21 mouse cellular contexts compared by ENCODE assay signal in genomic region chr10:75499791-75500190, GRCm38 (mm10). TPM values are rescaled to one million over a fixed set of nuclear protein-coding genes. Genes with fewer than 3 reads are reported as not detected.
DNase-seq lines count a peak whose midpoint lies in the region; ATAC-seq and TF ChIP-seq lines count a peak whose summit lies in the region.
"Had no signal": no experiment of that assay in that cellular context is flagged by ENCODE, and none has a peak within 500 bp of the region (broad histone marks: within the 10 kb centered on the region; RNA-seq: fewer than 3 reads in every experiment).

No protein-coding gene starts in this region.

- peak overlapping the region; percentile 22; the same call in 1 of the 2 replicates for H3K4me2 ChIP-seq in heart, postnatal 0 days (ENCODE audit: low read depth, low read length)
- no peak overlapping the region for H3K4me2 ChIP-seq in intestine, embryonic 14.5 days (ENCODE audit: low read length)
- peak overlapping the region; percentile 45 for H3K4me2 ChIP-seq in liver, embryonic 12.5 days
- H3K4me2 ChIP-seq: embryonic facial prominence, embryonic 15.5 days; hindbrain, embryonic 14.5 days; midbrain, embryonic 11.5 days had no signal

- no peak overlapping the region for H3K27ac ChIP-seq in heart, postnatal 0 days (ENCODE audit: low read depth)
- no peak overlapping the region for H3K27ac ChIP-seq in intestine, embryonic 14.5 days (ENCODE audit: low read depth)
- H3K27ac ChIP-seq in liver, embryonic 12.5 days: no peak overlapping the region
- peak overlapping the region; percentile 75 for H3K27ac ChIP-seq in small intestine, adult 2 months (ENCODE audit: insufficient read depth, low read depth, low read length)
- H3K27ac ChIP-seq: embryonic facial prominence, embryonic 15.5 days; forebrain, embryonic 10.5 days; hindbrain, embryonic 14.5 days; limb, embryonic 10.5 days had no signal

- DNase-seq in heart, postnatal 0 days (ENCODE audit: low spot score): no peak
- DNase-seq in heart, postnatal 4 days: no peak
- DNase-seq in intestine, embryonic 14.5 days (ENCODE audit: low spot score): no peak
- DNase-seq in kidney, adult 9 months: no peak
- DNase-seq in left cerebral cortex, adult 8-10 months (ENCODE audit: low spot score in 2 of 2): no peak
- DNase-seq: adrenal gland, postnatal 36 days; cerebellum, adult 11 months; cerebellum, adult 9-11 months; forebrain, postnatal 0 days; gastrocnemius, postnatal 14 days; heart, adult 18-20 months; lung, adult 18-20 months; lung, postnatal 10 days had no signal

- TF ChIP-seq EP300 in heart, postnatal 0 days (IDR thresholded peaks at IDR 0.05; ENCODE audit: low read depth): no peak

- ATAC-seq in heart, postnatal 0 days (ENCODE audit: insufficient read depth, low read depth): no peak
- ATAC-seq in intestine, embryonic 14.5 days (replicated peaks; ENCODE audit: low FRiP score, low TSS enrichment, low read depth): 0 out of 2 replicates have a peak, but pooled peaks have one; percentile 24
- ATAC-seq in liver, embryonic 12.5 days: no peak
- ATAC-seq: forebrain, postnatal 0 days; inflammation-experienced regulatory T-cells, adult 6 months had no signal

- peaks cover 10% of the 10 kb centered on the region; the same call in 1 of the 2 replicates for H3K4me1 ChIP-seq in heart, postnatal 0 days (ENCODE audit: control insufficient read depth, insufficient read depth)
- no peaks in the 10 kb centered on the region; the same call in 1 of the 2 replicates for H3K4me1 ChIP-seq in intestine, embryonic 14.5 days (replicated peaks; ENCODE audit: control insufficient read depth, insufficient read depth, low read length)
- H3K4me1 ChIP-seq in liver, embryonic 12.5 days: peaks cover 26% of the 10 kb centered on the region
- H3K4me1 ChIP-seq in small intestine, adult 2 months (ENCODE audit: control insufficient read depth, insufficient read depth, insufficient read length, low read length): peaks cover 12% of the 10 kb centered on the region
- H3K4me1 ChIP-seq: embryonic facial prominence, embryonic 15.5 days; forebrain, embryonic 10.5 days; limb, embryonic 10.5 days had no signal

- H3K27me3 ChIP-seq in heart, postnatal 0 days (ENCODE audit: control insufficient read depth, insufficient read depth, low read length): no peaks in the 10 kb centered on the region
- no peaks in the 10 kb centered on the region for H3K27me3 ChIP-seq in intestine, embryonic 14.5 days (replicated peaks; ENCODE audit: control insufficient read depth, insufficient read depth, low read length)
- no peaks in the 10 kb centered on the region for H3K27me3 ChIP-seq in liver, embryonic 12.5 days (replicated peaks)
- H3K27me3 ChIP-seq in small intestine, adult 2 months (ENCODE audit: control insufficient read depth, insufficient read depth, low read length): no peaks in the 10 kb centered on the region
- H3K27me3 ChIP-seq: embryonic facial prominence, embryonic 15.5 days had no signal

- no peak for TF ChIP-seq POLR2A in small intestine, adult 2 months (IDR thresholded peaks at IDR 0.05; ENCODE audit: low read depth, low read length)

- H3K4me3 ChIP-seq in heart, postnatal 0 days (ENCODE audit: low read depth, low read length): no peak overlapping the region
- H3K4me3 ChIP-seq in intestine, embryonic 14.5 days (ENCODE audit: low read depth, low read length): no peak overlapping the region
- no peak overlapping the region for H3K4me3 ChIP-seq in liver, embryonic 12.5 days
- peak overlapping the region; percentile 26; the same call in 1 of the 2 replicates for H3K4me3 ChIP-seq in small intestine, adult 2 months (ENCODE audit: low read depth, low read length)
- H3K4me3 ChIP-seq: embryonic facial prominence, embryonic 15.5 days; forebrain, embryonic 10.5 days; limb, embryonic 10.5 days had no signal

- no peaks in the 10 kb centered on the region; the same call in 1 of the 2 replicates for H3K36me3 ChIP-seq in heart, postnatal 0 days (replicated peaks; ENCODE audit: control insufficient read depth, insufficient read depth, low read length)
- H3K36me3 ChIP-seq in intestine, embryonic 14.5 days (ENCODE audit: control insufficient read depth, insufficient read depth, low read length): no peaks in the 10 kb centered on the region; the same call in 1 of the 2 replicates
- peaks cover 25% of the 10 kb centered on the region; the same call in 1 of the 2 replicates for H3K36me3 ChIP-seq in liver, embryonic 12.5 days
- H3K36me3 ChIP-seq in small intestine, adult 2 months (ENCODE audit: control insufficient read depth, insufficient read depth, low read length): peaks cover 2% of the 10 kb centered on the region; the same call in 1 of the 2 replicates
- H3K36me3 ChIP-seq: embryonic facial prominence, embryonic 15.5 days; forebrain, embryonic 10.5 days; limb, embryonic 10.5 days had no signal

- no peak for TF ChIP-seq CTCF in heart, postnatal 0 days (IDR thresholded peaks at IDR 0.05; ENCODE audit: low read depth)
- TF ChIP-seq CTCF in small intestine, adult 2 months (IDR thresholded peaks at IDR 0.05; ENCODE audit: extremely low read depth, insufficient read length, insufficient replicate concordance, low read depth, low read length): no peak

- WGBS in heart, postnatal 0 days: 57% methylated on average over 3 of the region's 3 CpGs
- WGBS in intestine, embryonic 14.5 days: 46% methylated on average over 3 of the region's 3 CpGs
- 38% methylated on average over 3 of the region's 3 CpGs for whole genome bisulfite sequencing in liver, embryonic 12.5 days (ENCODE audit: insufficient replicate concordance)
- 38% methylated on average over 3 of the region's 3 CpGs for WGBS in small intestine, adult 2 months

- no peak overlapping the region for H3K9ac ChIP-seq in heart, postnatal 0 days (replicated peaks; ENCODE audit: low read depth, low read length)
- no peak overlapping the region for H3K9ac ChIP-seq in intestine, embryonic 14.5 days (ENCODE audit: low read length)
- peak overlapping the region; percentile 23; the same call in 1 of the 2 replicates for H3K9ac ChIP-seq in liver, embryonic 12.5 days
- H3K9ac ChIP-seq: embryonic facial prominence, embryonic 15.5 days; forebrain, postnatal 0 days; hindbrain, embryonic 14.5 days had no signal

- no peaks in the 10 kb centered on the region for H3K9me3 ChIP-seq in heart, postnatal 0 days (replicated peaks; ENCODE audit: control insufficient read depth, low read length)
- H3K9me3 ChIP-seq in intestine, embryonic 14.5 days (ENCODE audit: control insufficient read depth, low read length): 0 out of 2 replicates have a peak, but pooled peaks cover 4% of the 10 kb centered on the region
- H3K9me3 ChIP-seq in liver, embryonic 12.5 days (replicated peaks): no peaks in the 10 kb centered on the region
- H3K9me3 ChIP-seq: embryonic facial prominence, embryonic 15.5 days; forebrain, embryonic 10.5 days; limb, embryonic 10.5 days had no signal

RNA-seq across cellular contexts. Expression of gene Snrpd3, which starts 17.6 kb away (rescaled TPM):
- total RNA-seq in heart, postnatal 0 days (2014; rRNA removed; ENCODE audit: low replicate concordance): 10.8 and 10.9 TPM in 2 replicates
- polyA plus RNA-seq in heart, postnatal 0 days (2015; fragmentation: Nextera tagmentation; extraction: Ambion mirVana): 65.4 and 68.5 TPM in 2 replicates
- total RNA-seq in heart, postnatal 4 days (2021): 100 to 1,000 TPM in 1 of 2 experiments, 10 to 100 TPM in 1; 94.4 to 103 TPM
- 167 and 168 TPM in 2 replicates for polyA plus RNA-seq in intestine, embryonic 14.5 days (2014; fragmentation: Nextera tagmentation; extraction: Ambion mirVana)
- polyA plus RNA-seq in liver, embryonic 12.5 days (2016; fragmentation: Nextera tagmentation; extraction: Ambion mirVana): 119 and 126 TPM in 2 replicates
- polyA plus RNA-seq in small intestine, adult 2 months (2012; rRNA removed): 5.2 and 7.4 TPM in 2 replicates
- 10 to 100 TPM; 68.9 to 83.0 (median 81.2) TPM for total RNA-seq in left cerebral cortex, adult 8-10 months (2022)

RNA-seq across cellular contexts. Expression of gene Gucd1, which starts 18.0 kb away (rescaled TPM):
- 113 and 117 TPM in 2 replicates for total RNA-seq in heart, postnatal 0 days (2014; rRNA removed; ENCODE audit: low replicate concordance)
- polyA plus RNA-seq in heart, postnatal 0 days (2015; fragmentation: Nextera tagmentation; extraction: Ambion mirVana): 25.4 and 28.0 TPM in 2 replicates
- 10 to 100 TPM; 36.4 to 42.8 TPM for total RNA-seq in heart, postnatal 4 days (2021)
- 39.9 and 40.4 TPM in 2 replicates for polyA plus RNA-seq in intestine, embryonic 14.5 days (2014; fragmentation: Nextera tagmentation; extraction: Ambion mirVana)
- polyA plus RNA-seq in liver, embryonic 12.5 days (2016; fragmentation: Nextera tagmentation; extraction: Ambion mirVana): 46.6 and 50.5 TPM in 2 replicates
- 111 and 261 TPM in 2 replicates for polyA plus RNA-seq in small intestine, adult 2 months (2012; rRNA removed)
- 10 to 100 TPM; 14.2 to 19.2 (median 15.2) TPM for total RNA-seq in left cerebral cortex, adult 8-10 months (2022)
